Mouse (Mus musculus) hindbrain, embryonic 14.5 days (tissue): ENCODE measurements at regions not wholly inside any gene's neighbourhood (a gene's known extent, or its start where the extent isn't known, plus 50 kb on each side); places are given as distances from the start of the nearest gene placed in this dataset.

Experiments used
- ATAC-seq: fragments of 200-750 bp; cut with Nextera tagmentation; 2 replicates; pipeline ENCODE4 v1.8.0; 2017; ENCODE audit warnings: moderate number of reproducible peaks, mild to moderate bottlenecking, moderate TSS enrichment, moderate library complexity; ENCODE audit not compliant: low FRiP score
- DNase-seq: peaks from one replicate; pipeline ENCODE4 v3.0.0-alpha.2; 2015; ENCODE audit warnings: low spot score
- H3K27ac ChIP-seq: fragments of 300-500 bp; sonication (generic); 2 replicates; pipeline ENCODE4 v1.5.1; 2014; ENCODE audit warnings: mild to moderate bottlenecking, moderate library complexity
- H3K27me3 ChIP-seq: fragments of 300-500 bp; sonication (generic); 2 replicates; pipeline ENCODE4 v1.6.1; 2014; ENCODE audit warnings: mild to moderate bottlenecking, low read length, mixed read lengths; ENCODE audit not compliant: control insufficient read depth, insufficient read depth
- H3K36me3 ChIP-seq: fragments of 300-500 bp; sonication (generic); replicated peaks from 2 replicates; pipeline ENCODE4 v1.6.1; 2014; ENCODE audit not compliant: control insufficient read depth, insufficient read depth
- H3K4me1 ChIP-seq: fragments of 300-500 bp; sonication (generic); replicated peaks from 2 replicates; pipeline ENCODE4 v1.6.1; 2014; ENCODE audit warnings: antibody characterized with exemption, low read length, mixed read lengths; ENCODE audit not compliant: control insufficient read depth, insufficient read depth
- H3K4me2 ChIP-seq: fragments of 300-500 bp; sonication (generic); replicated peaks from 2 replicates; pipeline ENCODE4 v1.6.1; 2014; ENCODE audit warnings: mild to moderate bottlenecking, moderate library complexity
- H3K4me3 ChIP-seq: fragments of 300-500 bp; sonication (generic); replicated peaks from 2 replicates; pipeline ENCODE4 v1.5.1; 2014; ENCODE audit warnings: mild to moderate bottlenecking, low read length
- H3K9ac ChIP-seq: fragments of 300-500 bp; sonication (generic); 2 replicates; pipeline ENCODE4 v1.6.1; 2014
- H3K9me3 ChIP-seq: fragments of 300-500 bp; sonication (generic); 2 replicates; pipeline ENCODE4 v1.6.1; 2016; ENCODE audit warnings: low read length; ENCODE audit not compliant: control insufficient read depth
- WGBS: fragments of 180-500 bp; shearing (Covaris S2); extraction: QIAGEN DNeasy Blood & Tissue Kit; methylation state at CpG from one replicate; pipeline ENCODE4 v1.1.7; 2014; 5-methylcytosine and 5-hydroxymethylcytosine counted together

- Histone ChIP-seq H3K36me3 (no peaks in the 10 kb centered on the region), H3K4me1 (no peaks in the 10 kb centered on the region), H3K4me2 (no peak overlapping the region), H3K9me3 (no peaks in the 10 kb centered on the region), H3K27ac (no peak overlapping the region), H3K9ac (no peak overlapping the region), H3K4me3 (no peak overlapping the region), H3K27me3 (no peaks in the 10 kb centered on the region)
- DNase-seq, result no peak
- 55% methylated on average over 1 of the region's 1 CpGs for WGBS
- ATAC-seq, result no peak
Observed at GRCm38 (mm10) chr13:78928347-78928746, 728.8 kb upstream of the Nr2f1 start.

- no peaks in the 10 kb centered on the region for H3K36me3 ChIP-seq
- 33% methylated on average over 3 of the region's 3 CpGs for WGBS
- DNase-seq, result no peak
- no peaks in the 10 kb centered on the region for H3K4me1 ChIP-seq
- ATAC-seq, result no peak
- H3K27me3 ChIP-seq, result no peaks in the 10 kb centered on the region
- H3K9ac ChIP-seq, result no peak overlapping the region
- H3K4me3 ChIP-seq, result no peak overlapping the region
- H3K27ac ChIP-seq, result no peak overlapping the region
- no peaks in the 10 kb centered on the region for H3K9me3 ChIP-seq
- H3K4me2 ChIP-seq, result no peak overlapping the region
Observed at GRCm38 (mm10) chr13:78920802-78921201, 721.2 kb upstream of the Nr2f1 start.

GRCm38 (mm10) chr13:78909839-78910238 lies 710.3 kb upstream of the Nr2f1 start:
- Histone ChIP-seq H3K4me3 (no peak overlapping the region), H3K4me1 (no peaks in the 10 kb centered on the region), H3K9me3 (no peaks in the 10 kb centered on the region), H3K4me2 (no peak overlapping the region), H3K27me3 (no peaks in the 10 kb centered on the region), H3K27ac (no peak overlapping the region), H3K36me3 (no peaks in the 10 kb centered on the region), H3K9ac (no peak overlapping the region)
- ATAC-seq (no peak), DNase-seq (no peak)
- 22% methylated on average over 5 of the region's 5 CpGs for WGBS

- ATAC-seq (no peak), DNase-seq (no peak)
- no peak overlapping the region for H3K9ac ChIP-seq
- no peaks in the 10 kb centered on the region for H3K27me3 ChIP-seq
- H3K36me3 ChIP-seq, result no peaks in the 10 kb centered on the region
- no peak overlapping the region for H3K27ac ChIP-seq
- H3K4me3 ChIP-seq, result no peak overlapping the region
- H3K9me3 ChIP-seq, result no peaks in the 10 kb centered on the region
- H3K4me2 ChIP-seq, result no peak overlapping the region
- H3K4me1 ChIP-seq, result no peaks in the 10 kb centered on the region
Observed at GRCm38 (mm10) chr13:78904102-78904501, 704.5 kb upstream of the Nr2f1 start.

- H3K9ac ChIP-seq, result no peak overlapping the region
- ATAC-seq (no peak), DNase-seq (no peak)
- H3K9me3 ChIP-seq, result no peaks in the 10 kb centered on the region
- no peaks in the 10 kb centered on the region for H3K4me1 ChIP-seq
- no peak overlapping the region for H3K27ac ChIP-seq
- H3K36me3 ChIP-seq, result no peaks in the 10 kb centered on the region
- no peak overlapping the region for H3K4me2 ChIP-seq
- no peak overlapping the region for H3K4me3 ChIP-seq
- no peaks in the 10 kb centered on the region for H3K27me3 ChIP-seq
- 80% methylated on average over 1 of the region's 1 CpGs for WGBS
Observed at GRCm38 (mm10) chr13:78900693-78901092, 701.1 kb upstream of the Nr2f1 start.

- ATAC-seq, result no peak
- Histone ChIP-seq H3K9ac (no peak overlapping the region), H3K36me3 (no peaks in the 10 kb centered on the region), H3K4me2 (no peak overlapping the region), H3K27ac (no peak overlapping the region), H3K4me3 (no peak overlapping the region), H3K4me1 (no peaks in the 10 kb centered on the region), H3K27me3 (no peaks in the 10 kb centered on the region), H3K9me3 (no peaks in the 10 kb centered on the region)
- no peak for DNase-seq
- WGBS, result 93% methylated on average over 2 of the region's 2 CpGs
Observed at GRCm38 (mm10) chr13:78892252-78892651, 692.7 kb upstream of the Nr2f1 start.

GRCm38 (mm10) chr13:78883062-78883461 lies 683.5 kb upstream of the Nr2f1 start:
- H3K27ac ChIP-seq, result no peak overlapping the region
- H3K27me3 ChIP-seq, result no peaks in the 10 kb centered on the region
- no peak overlapping the region for H3K4me3 ChIP-seq
- H3K4me1 ChIP-seq, result no peaks in the 10 kb centered on the region
- WGBS, result 96% methylated on average over 1 of the region's 1 CpGs
- ATAC-seq, result no peak
- no peak overlapping the region for H3K9ac ChIP-seq
- DNase-seq, result no peak
- H3K9me3 ChIP-seq, result no peaks in the 10 kb centered on the region
- H3K36me3 ChIP-seq, result no peaks in the 10 kb centered on the region
- no peak overlapping the region for H3K4me2 ChIP-seq

- H3K4me1 ChIP-seq, result no peaks in the 10 kb centered on the region
- H3K27me3 ChIP-seq, result no peaks in the 10 kb centered on the region
- H3K9ac ChIP-seq, result peak overlapping the region; percentile 28; the same call in 1 of the 2 replicates
- no peak overlapping the region for H3K27ac ChIP-seq
- no peak overlapping the region for H3K4me3 ChIP-seq
- no peaks in the 10 kb centered on the region for H3K9me3 ChIP-seq
- ATAC-seq (no peak), DNase-seq (no peak)
- peak overlapping the region; percentile 36 for H3K4me2 ChIP-seq
- 34% methylated on average over 5 of the region's 5 CpGs for WGBS
- no peaks in the 10 kb centered on the region for H3K36me3 ChIP-seq
Observed at GRCm38 (mm10) chr13:78872582-78872981, 673.0 kb upstream of the Nr2f1 start.

- Histone ChIP-seq H3K27ac (no peak overlapping the region), H3K9ac (no peak overlapping the region), H3K4me2 (no peak overlapping the region), H3K36me3 (no peaks in the 10 kb centered on the region), H3K9me3 (no peaks in the 10 kb centered on the region), H3K27me3 (no peaks in the 10 kb centered on the region), H3K4me1 (no peaks in the 10 kb centered on the region), H3K4me3 (no peak overlapping the region)
- ATAC-seq (no peak), DNase-seq (no peak)
- WGBS, result 41% methylated on average over 6 of the region's 6 CpGs
Observed at GRCm38 (mm10) chr13:78871976-78872375, 672.4 kb upstream of the Nr2f1 start.

GRCm38 (mm10) chr13:78871254-78871653 lies 671.7 kb upstream of the Nr2f1 start:
- Histone ChIP-seq H3K36me3 (no peaks in the 10 kb centered on the region), H3K4me3 (no peak overlapping the region), H3K9ac (no peak overlapping the region), H3K4me1 (no peaks in the 10 kb centered on the region), H3K27me3 (no peaks in the 10 kb centered on the region), H3K4me2 (no peak overlapping the region), H3K27ac (no peak overlapping the region), H3K9me3 (no peaks in the 10 kb centered on the region)
- ATAC-seq (no peak), DNase-seq (no peak)
- 47% methylated on average over 2 of the region's 2 CpGs for WGBS
